In the genomic region with DNA sequence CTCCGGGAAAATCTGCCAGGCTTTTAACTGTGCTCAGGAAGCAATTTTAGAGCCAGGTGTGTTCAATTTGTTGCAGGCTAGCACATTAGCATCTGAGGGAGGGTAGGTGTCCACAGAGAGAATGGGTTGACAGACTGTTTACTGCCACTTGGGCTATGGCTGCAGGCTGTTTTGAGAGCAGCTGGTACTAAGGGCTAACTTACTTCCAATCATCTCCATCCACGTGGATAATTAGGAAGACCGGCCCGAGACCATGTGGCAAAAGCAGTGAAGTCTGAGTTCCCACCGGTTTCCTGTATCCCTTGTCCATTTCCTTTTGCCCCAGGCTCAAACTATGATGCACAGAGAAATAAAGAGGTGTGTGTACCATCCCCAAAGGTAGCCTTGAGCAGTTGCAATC, we compare ENCODE assay signal across 15 mouse cellular contexts.
DNase-seq lines count a peak whose midpoint lies in the region; ATAC-seq and TF ChIP-seq lines count a peak whose summit lies in the region.
"Had no signal": no experiment of that assay in that cellular context is flagged by ENCODE, and none has a peak within 500 bp of the region (broad histone marks: within the 10 kb centered on the region; RNA-seq: fewer than 3 reads in every experiment).

No protein-coding gene starts in this region.

- no peak overlapping the region for H3K9ac ChIP-seq in midbrain, embryonic 14.5 days (replicated peaks; ENCODE audit: low read length)
- H3K9ac ChIP-seq in midbrain, embryonic 11.5 days (ENCODE audit: low read length): no peak overlapping the region
- no peak overlapping the region for H3K9ac ChIP-seq in hindbrain, embryonic 16.5 days (ENCODE audit: low read depth, low read length)
- no peak overlapping the region for H3K9ac ChIP-seq in kidney, embryonic 16.5 days (replicated peaks; ENCODE audit: low read length)
- H3K9ac ChIP-seq: intestine, embryonic 15.5 days had no signal

- no peak; the same call in 1 of the 2 replicates for ATAC-seq in midbrain, embryonic 14.5 days (ENCODE audit: low FRiP score, low TSS enrichment)
- no peak for ATAC-seq in midbrain, embryonic 11.5 days (ENCODE audit: low FRiP score)
- peak; percentile 74 for ATAC-seq in hindbrain, embryonic 16.5 days
- ATAC-seq in kidney, embryonic 16.5 days (ENCODE audit: low FRiP score, low TSS enrichment): no peak
- ATAC-seq: intestine, embryonic 15.5 days had no signal

- WGBS in midbrain, embryonic 14.5 days: 73% methylated on average over 5 of the region's 5 CpGs
- WGBS in midbrain, embryonic 11.5 days: 77% methylated on average over 5 of the region's 5 CpGs
- WGBS in hindbrain, embryonic 16.5 days: 37% methylated on average over 5 of the region's 5 CpGs
- 55% methylated on average over 5 of the region's 5 CpGs for WGBS in kidney, embryonic 16.5 days

- DNase-seq in cerebellum, postnatal 10 days: peak; percentile 28 to 46
- no peak for DNase-seq in cerebellum, adult 11 months
- DNase-seq in midbrain, embryonic 14.5 days: peak; percentile 23
- no peak for DNase-seq in midbrain, embryonic 11.5 days (ENCODE audit: low spot score, missing footprints)
- DNase-seq in gastrocnemius, adult 8-10 months (ENCODE audit: low spot score in 2 of 2): no peak
- DNase-seq in gastrocnemius, adult 2 months: no peak
- DNase-seq: cerebellum, adult 9-11 months; heart, adult 11 months; kidney, postnatal 10 days; right cerebral cortex, postnatal 4 days had no signal

- H3K36me3 ChIP-seq in midbrain, embryonic 14.5 days (ENCODE audit: control insufficient read depth, insufficient read depth, low read length): no peaks in the 10 kb centered on the region
- no peaks in the 10 kb centered on the region for H3K36me3 ChIP-seq in midbrain, embryonic 11.5 days (ENCODE audit: control insufficient read depth, insufficient read depth, low read length)
- H3K36me3 ChIP-seq in hindbrain, embryonic 16.5 days (ENCODE audit: control insufficient read depth, insufficient read depth, low read length): no peaks in the 10 kb centered on the region
- H3K36me3 ChIP-seq in kidney, embryonic 16.5 days (ENCODE audit: insufficient read depth, low read length): no peaks in the 10 kb centered on the region
- H3K36me3 ChIP-seq: intestine, embryonic 15.5 days had no signal

- no peaks in the 10 kb centered on the region for H3K4me1 ChIP-seq in midbrain, embryonic 14.5 days (ENCODE audit: control insufficient read depth, insufficient read depth, low read length)
- H3K4me1 ChIP-seq in midbrain, embryonic 11.5 days (ENCODE audit: control insufficient read depth, insufficient read depth, low read length): no peaks in the 10 kb centered on the region
- no peaks in the 10 kb centered on the region for H3K4me1 ChIP-seq in hindbrain, embryonic 16.5 days (ENCODE audit: control insufficient read depth, insufficient read depth, low read depth, low read length)
- 0 out of 2 replicates have a peak, but pooled peaks cover 6% of the 10 kb centered on the region for H3K4me1 ChIP-seq in kidney, embryonic 16.5 days (ENCODE audit: insufficient read depth, low read length)
- H3K4me1 ChIP-seq: intestine, embryonic 15.5 days had no signal

- H3K27me3 ChIP-seq in midbrain, embryonic 14.5 days (ENCODE audit: control insufficient read depth, insufficient read depth, low read length): no peaks in the 10 kb centered on the region
- no peaks in the 10 kb centered on the region for H3K27me3 ChIP-seq in midbrain, embryonic 11.5 days (ENCODE audit: control insufficient read depth, insufficient read depth, low read length)
- no peaks in the 10 kb centered on the region for H3K27me3 ChIP-seq in hindbrain, embryonic 16.5 days (replicated peaks; ENCODE audit: control insufficient read depth, insufficient read depth, low read length)
- H3K27me3 ChIP-seq in kidney, embryonic 16.5 days (ENCODE audit: insufficient read depth, low read length): no peaks in the 10 kb centered on the region
- H3K27me3 ChIP-seq: CH12.LX; intestine, embryonic 15.5 days had no signal

- intact Hi-C loops in gastrocnemius, adult 2 months (cut with DNase I): no loop called here

- H3K4me3 ChIP-seq in midbrain, embryonic 14.5 days (replicated peaks; ENCODE audit: low read depth, low read length): no peak overlapping the region
- H3K4me3 ChIP-seq in midbrain, embryonic 11.5 days (ENCODE audit: low read depth, low read length): no peak overlapping the region
- no peak overlapping the region for H3K4me3 ChIP-seq in hindbrain, embryonic 16.5 days (ENCODE audit: low read length)
- no peak overlapping the region for H3K4me3 ChIP-seq in gastrocnemius, adult 2 months
- H3K4me3 ChIP-seq in kidney, embryonic 16.5 days (ENCODE audit: low read length): no peak overlapping the region
- H3K4me3 ChIP-seq: intestine, embryonic 15.5 days had no signal

- H3K4me2 ChIP-seq in midbrain, embryonic 14.5 days (ENCODE audit: low read length): no peak overlapping the region
- no peak overlapping the region for H3K4me2 ChIP-seq in midbrain, embryonic 11.5 days
- no peak overlapping the region for H3K4me2 ChIP-seq in hindbrain, embryonic 16.5 days (ENCODE audit: low read length)
- H3K4me2 ChIP-seq in kidney, embryonic 16.5 days (replicated peaks; ENCODE audit: low read depth, low read length): no peak overlapping the region
- H3K4me2 ChIP-seq: intestine, embryonic 15.5 days had no signal

- no peak for TF ChIP-seq CTCF in gastrocnemius, adult 2 months (IDR thresholded peaks at IDR 0.05)

- no peaks in the 10 kb centered on the region for H3K9me3 ChIP-seq in midbrain, embryonic 14.5 days (ENCODE audit: control insufficient read depth, low read length)
- H3K9me3 ChIP-seq in midbrain, embryonic 11.5 days (ENCODE audit: control insufficient read depth, low read length): no peaks in the 10 kb centered on the region
- H3K9me3 ChIP-seq in hindbrain, embryonic 16.5 days (ENCODE audit: control insufficient read depth, low read length): no peaks in the 10 kb centered on the region
- no peaks in the 10 kb centered on the region for H3K9me3 ChIP-seq in kidney, embryonic 16.5 days (ENCODE audit: low read length)
- H3K9me3 ChIP-seq: intestine, embryonic 15.5 days had no signal

- H3K27ac ChIP-seq in midbrain, embryonic 14.5 days (replicated peaks; ENCODE audit: low read depth, low read length): no peak overlapping the region
- H3K27ac ChIP-seq in midbrain, embryonic 11.5 days (ENCODE audit: low read depth, low read length): no peak overlapping the region
- H3K27ac ChIP-seq in hindbrain, embryonic 16.5 days (ENCODE audit: low read depth, low read length): no peak overlapping the region
- no peak overlapping the region for H3K27ac ChIP-seq in gastrocnemius, adult 2 months
- no peak overlapping the region for H3K27ac ChIP-seq in kidney, embryonic 16.5 days (ENCODE audit: low read length)
- H3K27ac ChIP-seq: intestine, embryonic 15.5 days; macrophage had no signal

Comparison
In these comparisons a context has a peak if more than half of its experiments do, and no peak if none do; other contexts are left out.
1. DNase-seq: peak in cerebellum, postnatal 10 days (2 of 2) and midbrain, embryonic 14.5 days (single experiment); none in cerebellum, adult 11 months (single experiment), midbrain, embryonic 11.5 days (single experiment), gastrocnemius, adult 8-10 months (0 of 2) and gastrocnemius, adult 2 months (single experiment).